Mouse (Mus musculus): Measurements from ENCODE around the gene Mrps14.

DNA sequence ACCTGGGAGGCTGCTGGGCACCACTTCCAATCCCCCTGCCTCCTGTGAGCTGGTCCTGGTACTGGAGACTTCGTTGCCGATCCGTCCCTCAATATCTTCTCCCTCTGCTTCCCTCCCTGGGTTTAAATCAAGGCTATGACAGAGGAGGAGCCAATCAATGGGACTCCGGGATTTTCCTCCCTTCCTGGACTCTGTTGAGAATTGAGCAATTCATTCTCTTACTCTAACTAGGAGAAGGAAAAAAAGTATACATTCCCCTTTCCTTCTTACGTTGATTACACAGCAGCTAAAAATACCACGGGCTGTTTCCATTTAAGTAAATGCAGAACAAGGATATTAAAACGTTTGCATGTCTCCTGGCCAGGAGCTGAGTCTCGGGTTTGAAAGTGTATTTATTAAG lies 41.5 kb upstream of the Mrps14 start, which contains the start of gene Tnn:
- TF ChIP-seq CTCF (IDR thresholded peaks at IDR 0.05; ENCODE audit: low read depth, low read length) = no peak
- TF ChIP-seq GATA2 (IDR thresholded peaks at IDR 0.05; ENCODE audit: borderline replicate concordance, low read depth, low read length) = no peak

All from G1E (cell line).